Mouse (Mus musculus) embryonic facial prominence, embryonic 14.5 days (tissue): Measurements from ENCODE around the gene S100a16. TPM values are rescaled to one million over a fixed set of nuclear protein-coding genes. Genes with fewer than 3 reads are reported as not detected.

Experiments used
- ATAC-seq: fragments of 200-750 bp; cut with Nextera tagmentation; 2 replicates; pipeline ENCODE4 v1.8.0; 2017; ENCODE audit warnings: low read depth, moderate number of reproducible peaks, moderate TSS enrichment
- DNase-seq: peaks from one replicate; pipeline ENCODE4 v3.0.0-alpha.2; 2015; ENCODE audit warnings: low spot score
- H3K27ac ChIP-seq: fragments of 300-500 bp; sonication (generic); replicated peaks from 2 replicates; pipeline ENCODE4 v1.5.1; 2014; ENCODE audit warnings: low read depth, mild to moderate bottlenecking, low read length, moderate library complexity
- H3K27me3 ChIP-seq: fragments of 300-500 bp; sonication (generic); replicated peaks from 2 replicates; pipeline ENCODE4 v1.6.1; 2014; ENCODE audit warnings: low read length; ENCODE audit not compliant: control insufficient read depth, insufficient read depth
- H3K36me3 ChIP-seq: fragments of 300-500 bp; sonication (generic); 2 replicates; pipeline ENCODE4 v1.6.1; 2014; ENCODE audit warnings: low read length, mixed read lengths; ENCODE audit not compliant: control insufficient read depth, insufficient read depth
- H3K4me1 ChIP-seq: fragments of 300-500 bp; sonication (generic); 2 replicates; pipeline ENCODE4 v1.6.1; 2014; ENCODE audit warnings: antibody characterized with exemption, low read length; ENCODE audit not compliant: control insufficient read depth, insufficient read depth
- H3K4me2 ChIP-seq: fragments of 300-500 bp; sonication (generic); 2 replicates; pipeline ENCODE4 v1.6.1; 2014; ENCODE audit warnings: low read depth, mild to moderate bottlenecking, low read length, moderate library complexity, mixed read lengths
- H3K4me3 ChIP-seq: fragments of 300-500 bp; sonication (generic); 2 replicates; pipeline ENCODE4 v1.5.1; 2014; ENCODE audit warnings: low read depth, mild to moderate bottlenecking, low read length
- H3K9ac ChIP-seq: fragments of 300-500 bp; sonication (generic); 2 replicates; pipeline ENCODE4 v1.6.1; 2014; ENCODE audit warnings: low read depth, mild to moderate bottlenecking, low read length, moderate library complexity, mixed read lengths
- H3K9me3 ChIP-seq: fragments of 300-500 bp; sonication (generic); 2 replicates; pipeline ENCODE4 v1.6.1; 2016; ENCODE audit warnings: low read length; ENCODE audit not compliant: control insufficient read depth
- WGBS: fragments of 180-500 bp; shearing (Covaris S2); extraction: QIAGEN DNeasy Blood & Tissue Kit; methylation state at CpG from one replicate; pipeline ENCODE4 v1.1.7; 2014; 5-methylcytosine and 5-hydroxymethylcytosine counted together
- polyA plus RNA-seq: library from polyadenylated mRNA; unstranded; fragments of >200 nt; fragmentation: Nextera tagmentation; extraction: Ambion mirVana; gene quantifications from 2 replicates; pipeline ENCODE4 v1.2.1, GENCODE M21; 2014

The S100a16 gene
- polyA plus RNA-seq, 1 experiment from 2014 or later, result 201 TPM

GRCm38 (mm10) chr3:90513796-90514590 is 23.1 kb upstream of the S100a16 start, which contains the start of the genes S100a1 and S100a13:
S100a1 (minus strand) TSS chr3:90514392.
S100a13 (plus strand) TSS chr3:90514435.
- peak within 1 kb of the TSS; percentile 57 for H3K9ac ChIP-seq
- DNase-seq, result peak; percentile 43

GRCm38 (mm10) chr3:90514691-90515090 is 22.4 kb upstream of the S100a16 start:
- peak overlapping the region; percentile 42 for H3K4me3 ChIP-seq
- DNase-seq (peak; percentile 88), ATAC-seq (peak; percentile 87)
- H3K9me3 ChIP-seq, result no peaks in the 10 kb centered on the region
- no peaks in the 10 kb centered on the region for H3K36me3 ChIP-seq
- H3K27me3 ChIP-seq, result peaks cover 6% of the 10 kb centered on the region; the same call in 1 of the 2 replicates
- H3K27ac ChIP-seq, result no peak overlapping the region
- H3K9ac ChIP-seq, result peak overlapping the region; percentile 57
- H3K4me2 ChIP-seq, result peak overlapping the region; percentile 62
- H3K4me1 ChIP-seq, result peaks cover 15% of the 10 kb centered on the region
- WGBS, result 1% methylated on average over 10 of the region's 10 CpGs

More at GRCm38 (mm10) chr3:90513796-90514590, 23.1 kb upstream of the S100a16 start, which contains the start of the genes S100a1 and S100a13:
- no peaks in the 10 kb centered on the region for H3K9me3 ChIP-seq
- H3K4me2 ChIP-seq, result peak within 1 kb of the TSS; percentile 62
- peak within 1 kb of the TSS; percentile 42 for H3K4me3 ChIP-seq
- peak; percentile 38 for ATAC-seq
- peaks cover 6% of the 10 kb centered on the region; the same call in 1 of the 2 replicates for H3K27me3 ChIP-seq
- H3K36me3 ChIP-seq, result no peaks in the 10 kb centered on the region
- H3K4me1 ChIP-seq, result peaks cover 15% of the 10 kb centered on the region
- WGBS, result 4% methylated on average over 24 of the region's 25 CpGs
- no peak within 1 kb of the TSS for H3K27ac ChIP-seq

GRCm38 (mm10) chr3:90515242-90515641 is 21.8 kb upstream of the S100a16 start:
- DNase-seq (no peak), ATAC-seq (no peak)
- peak overlapping the region; percentile 42 for H3K4me3 ChIP-seq
- no peak overlapping the region for H3K27ac ChIP-seq
- 50% methylated on average over 1 of the region's 1 CpGs for WGBS
- H3K36me3 ChIP-seq, result no peaks in the 10 kb centered on the region
- H3K4me2 ChIP-seq, result peak overlapping the region; percentile 62
- peaks cover 15% of the 10 kb centered on the region for H3K4me1 ChIP-seq
- peak overlapping the region; percentile 57 for H3K9ac ChIP-seq
- peaks cover 6% of the 10 kb centered on the region; the same call in 1 of the 2 replicates for H3K27me3 ChIP-seq
- H3K9me3 ChIP-seq, result no peaks in the 10 kb centered on the region

GRCm38 (mm10) chr3:90515789-90516188 is 21.3 kb upstream of the S100a16 start:
- no peak overlapping the region for H3K9ac ChIP-seq
- no peaks in the 10 kb centered on the region for H3K9me3 ChIP-seq
- H3K4me1 ChIP-seq, result peaks cover 15% of the 10 kb centered on the region
- 88% methylated on average over 4 of the region's 4 CpGs for WGBS
- no peak overlapping the region for H3K4me3 ChIP-seq
- no peak overlapping the region for H3K27ac ChIP-seq
- H3K36me3 ChIP-seq, result no peaks in the 10 kb centered on the region
- no peak for ATAC-seq
- H3K27me3 ChIP-seq, result peaks cover 6% of the 10 kb centered on the region; the same call in 1 of the 2 replicates
- no peak for DNase-seq
- no peak overlapping the region for H3K4me2 ChIP-seq

GRCm38 (mm10) chr3:90517711-90518110 is 19.3 kb upstream of the S100a16 start:
- no peak overlapping the region for H3K4me2 ChIP-seq
- no peak for ATAC-seq
- H3K27ac ChIP-seq, result no peak overlapping the region
- no peaks in the 10 kb centered on the region for H3K9me3 ChIP-seq
- peaks cover 6% of the 10 kb centered on the region; the same call in 1 of the 2 replicates for H3K27me3 ChIP-seq
- peaks cover 15% of the 10 kb centered on the region for H3K4me1 ChIP-seq
- no peak overlapping the region for H3K9ac ChIP-seq
- no peak for DNase-seq
- H3K4me3 ChIP-seq, result no peak overlapping the region
- 86% methylated on average over 4 of the region's 4 CpGs for WGBS
- H3K36me3 ChIP-seq, result no peaks in the 10 kb centered on the region

- Histone ChIP-seq H3K27me3 (no peaks in the 10 kb centered on the region), H3K9me3 (no peaks in the 10 kb centered on the region), H3K27ac (peak overlapping the region; percentile 13; the same call in 1 of the 2 replicates), H3K36me3 (no peaks in the 10 kb centered on the region), H3K4me1 (no peaks in the 10 kb centered on the region), H3K9ac (no peak overlapping the region), H3K4me2 (no peak overlapping the region), H3K4me3 (no peak overlapping the region)
- WGBS, result 59% methylated on average over 4 of the region's 4 CpGs
- DNase-seq (peak; percentile 85), ATAC-seq (no peak)
Observed at GRCm38 (mm10) chr3:90525421-90525820, 11.6 kb upstream of the S100a16 start.

GRCm38 (mm10) chr3:90526076-90526475 is 11.0 kb upstream of the S100a16 start:
- H3K4me1 ChIP-seq, result no peaks in the 10 kb centered on the region
- WGBS, result 62% methylated on average over 1 of the region's 2 CpGs
- ATAC-seq, result peak; percentile 30

GRCm38 (mm10) chr3:90526580-90526979 is 10.5 kb upstream of the S100a16 start, which contains the start of gene S100a14:
S100a14 (plus strand) TSS chr3:90526856.
- WGBS, result 61% methylated on average over 5 of the region's 5 CpGs
- no peak within 1 kb of the TSS for H3K9ac ChIP-seq
- H3K9me3 ChIP-seq, result no peaks in the 10 kb centered on the region
- peak; percentile 83 for DNase-seq
- peak; percentile 92 for ATAC-seq
- H3K27me3 ChIP-seq, result no peaks in the 10 kb centered on the region
- peak within 1 kb of the TSS; percentile 13; the same call in 1 of the 2 replicates for H3K4me2 ChIP-seq
- 0 out of 2 replicates have a peak within 1 kb of the TSS, but pooled peaks have one; percentile 12 for H3K4me3 ChIP-seq
- H3K4me1 ChIP-seq, result no peaks in the 10 kb centered on the region
- no peaks in the 10 kb centered on the region for H3K36me3 ChIP-seq
- H3K27ac ChIP-seq, result peak within 1 kb of the TSS; percentile 13

More at GRCm38 (mm10) chr3:90526076-90526475, 11.0 kb upstream of the S100a16 start:
- Histone ChIP-seq H3K27ac (peak overlapping the region; percentile 13; the same call in 1 of the 2 replicates), H3K36me3 (no peaks in the 10 kb centered on the region), H3K9ac (no peak overlapping the region), H3K4me3 (no peak overlapping the region), H3K4me2 (no peak overlapping the region), H3K27me3 (no peaks in the 10 kb centered on the region), H3K9me3 (no peaks in the 10 kb centered on the region)
- no peak for DNase-seq
